Mouse (Mus musculus): ENCODE measurements around the gene Setd7. TPM values are rescaled to one million over a fixed set of nuclear protein-coding genes. Genes with fewer than 3 reads are reported as not detected.

The Setd7 gene
- total and polyA plus RNA-seq, 3 experiments, result 11.3 to 37.9 (median 15.3) TPM

DNA sequence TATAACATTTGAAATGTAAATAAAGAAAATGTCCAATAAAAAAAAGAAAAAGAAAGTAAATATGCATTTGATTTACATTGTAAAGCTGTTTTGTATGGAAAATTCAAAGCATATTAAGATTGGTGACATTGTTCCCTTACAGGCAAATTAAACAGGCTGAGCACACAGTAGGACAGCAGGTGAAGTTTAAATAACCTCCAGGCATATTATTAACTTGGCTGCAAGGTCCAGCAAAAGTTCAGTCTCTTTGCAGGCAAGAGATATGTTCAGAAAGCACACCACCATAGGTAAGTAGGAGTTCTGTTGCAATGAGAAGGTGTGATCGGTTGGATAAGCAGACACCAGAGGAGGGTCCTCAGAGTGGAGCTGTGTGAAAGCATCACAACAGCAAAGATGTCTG is 62.7 kb downstream of the Setd7 start:
- H3K27me3 ChIP-seq (ENCODE audit: control insufficient read depth in 1 of 2, insufficient read depth in 2 of 2, low read length in 2 of 2), result no peaks in the 10 kb centered on the region
- no peaks in the 10 kb centered on the region for H3K4me1 ChIP-seq (ENCODE audit: control insufficient read depth in 1 of 2, insufficient read depth in 2 of 2, low read length in 2 of 2)
- H3K9ac ChIP-seq (ENCODE audit: control insufficient read depth, low read depth, low read length, poor library complexity, severe bottlenecking), result no peak overlapping the region
- no peaks in the 10 kb centered on the region for H3K9me3 ChIP-seq (replicated peaks; ENCODE audit: insufficient read depth, low read length)
- no peak overlapping the region for H3K4me3 ChIP-seq (ENCODE audit: control insufficient read depth in 1 of 2, insufficient read depth in 1 of 2, low read depth in 2 of 2, low read length in 2 of 2)
- H3K79me2 ChIP-seq (ENCODE audit: control insufficient read depth, insufficient read depth, low read length, poor library complexity), result no peaks in the 10 kb centered on the region
- no peak for DNase-seq (ENCODE audit: low read depth, low spot score)
- no peak overlapping the region for H3K27ac ChIP-seq (ENCODE audit: control insufficient read depth, low read depth, low read length)
- H3K36me3 ChIP-seq (ENCODE audit: control insufficient read depth in 1 of 2, insufficient read depth in 2 of 2, low read length in 2 of 2), result peaks cover 0 to 4% of the 10 kb centered on the region in 2 experiments; a peak in 2 of 4 replicates
- no peak for TF ChIP-seq ZMIZ1 (IDR thresholded peaks at IDR 0.05; ENCODE audit: low read depth, low read length)
- no peak for TF ChIP-seq MXI1 (IDR thresholded peaks at IDR 0.05; ENCODE audit: low read depth, low read length)
- TF ChIP-seq CHD2 (IDR thresholded peaks at IDR 0.05; ENCODE audit: low read length), result no peak
- no peak for TF ChIP-seq EP300 (IDR thresholded peaks at IDR 0.05; ENCODE audit: low read depth in 1 of 2, low read length in 2 of 2)
- TF ChIP-seq ZKSCAN1 (IDR thresholded peaks at IDR 0.05; ENCODE audit: low read depth, low read length), result peak; percentile 74

DNA sequence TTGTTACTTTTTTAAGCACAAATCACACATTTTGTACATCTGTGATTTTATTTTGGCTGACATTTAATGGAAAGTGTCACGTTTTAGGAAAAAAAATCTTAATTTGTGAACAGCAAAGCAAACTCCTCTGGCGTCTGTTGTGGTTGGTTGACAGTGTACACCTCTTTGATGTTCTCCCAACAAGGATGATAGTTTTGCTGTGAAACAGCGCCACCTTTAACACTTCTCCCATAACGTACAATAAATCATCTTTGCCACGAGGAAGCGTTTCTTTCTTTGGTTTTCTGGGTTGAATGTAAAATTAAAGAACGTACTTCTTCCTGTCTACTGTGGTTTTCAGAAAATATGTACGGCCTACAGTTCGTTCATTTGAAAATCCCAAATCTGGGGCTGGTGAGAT is 65.0 kb downstream of the Setd7 start:
- H3K27ac ChIP-seq (ENCODE audit: control insufficient read depth, low read depth, low read length), result no peak overlapping the region
- no peaks in the 10 kb centered on the region for H3K27me3 ChIP-seq (ENCODE audit: control insufficient read depth in 1 of 2, insufficient read depth in 2 of 2, low read length in 2 of 2)
- no peak overlapping the region for H3K9ac ChIP-seq (ENCODE audit: control insufficient read depth, low read depth, low read length, poor library complexity, severe bottlenecking)
- no peak for DNase-seq (ENCODE audit: low read depth, low spot score)
- H3K9me3 ChIP-seq (replicated peaks; ENCODE audit: insufficient read depth, low read length), result no peaks in the 10 kb centered on the region
- TF ChIP-seq CTCF (IDR thresholded peaks at IDR 0.05 in 2 of 3, conservative IDR thresholded peaks at IDR 0.05 in 1 of 3; ENCODE audit: control insufficient read depth in 1 of 3, insufficient read depth in 1 of 3, low read depth in 2 of 3, low read length in 3 of 3, poor library complexity in 1 of 3, severe bottlenecking in 1 of 3) (peak in 1 of 3 experiments; percentile 10; a peak in 1 of 6 replicates), ZC3H11A (IDR thresholded peaks at IDR 0.05; ENCODE audit: low read depth, low read length) (no peak)
- H3K4me1 ChIP-seq (ENCODE audit: control insufficient read depth in 1 of 2, insufficient read depth in 2 of 2, low read length in 2 of 2), result no peaks in the 10 kb centered on the region
- peaks cover 0 to 4% of the 10 kb centered on the region in 2 experiments; a peak in 2 of 4 replicates for H3K36me3 ChIP-seq (ENCODE audit: control insufficient read depth in 1 of 2, insufficient read depth in 2 of 2, low read length in 2 of 2)
- H3K79me2 ChIP-seq (ENCODE audit: control insufficient read depth, insufficient read depth, low read length, poor library complexity), result no peaks in the 10 kb centered on the region; the same call in 1 of the 2 replicates
- H3K4me3 ChIP-seq (ENCODE audit: control insufficient read depth in 1 of 2, insufficient read depth in 1 of 2, low read depth in 2 of 2, low read length in 2 of 2), result no peak overlapping the region

DNA sequence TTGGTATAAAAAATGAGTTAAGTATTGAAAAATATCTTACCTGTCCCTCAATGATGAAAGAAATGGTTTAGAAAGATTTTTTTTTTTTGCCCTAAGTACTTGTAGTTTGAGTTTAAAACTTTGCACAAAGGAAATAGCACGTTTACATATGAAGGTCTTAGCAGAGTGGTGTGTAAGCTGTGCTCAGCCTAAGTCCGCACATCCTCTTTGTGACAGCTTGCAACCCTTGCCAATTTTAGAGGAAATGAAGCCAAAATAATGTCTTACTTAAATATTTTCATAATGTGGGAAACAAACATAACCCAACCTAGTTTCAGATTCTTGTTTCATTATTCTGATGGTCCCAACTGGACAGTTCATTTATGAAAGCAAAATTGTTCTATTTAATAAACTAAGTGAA is 66.2 kb downstream of the Setd7 start:
- Histone ChIP-seq H3K79me2 (ENCODE audit: control insufficient read depth, insufficient read depth, low read length, poor library complexity) (no peaks in the 10 kb centered on the region; the same call in 1 of the 2 replicates), H3K27me3 (ENCODE audit: control insufficient read depth in 1 of 2, insufficient read depth in 2 of 2, low read length in 2 of 2) (no peaks in the 10 kb centered on the region), H3K27ac (ENCODE audit: control insufficient read depth, low read depth, low read length) (no peak overlapping the region), H3K9ac (ENCODE audit: control insufficient read depth, low read depth, low read length, poor library complexity, severe bottlenecking) (no peak overlapping the region), H3K4me1 (ENCODE audit: control insufficient read depth in 1 of 2, insufficient read depth in 2 of 2, low read length in 2 of 2) (no peaks in the 10 kb centered on the region), H3K36me3 (ENCODE audit: control insufficient read depth in 1 of 2, insufficient read depth in 2 of 2, low read length in 2 of 2) (peaks cover 0 to 4% of the 10 kb centered on the region in 2 experiments; a peak in 2 of 4 replicates), H3K9me3 (replicated peaks; ENCODE audit: insufficient read depth, low read length) (no peaks in the 10 kb centered on the region), H3K4me3 (ENCODE audit: control insufficient read depth in 1 of 2, insufficient read depth in 1 of 2, low read depth in 2 of 2, low read length in 2 of 2) (no peak overlapping the region)
- DNase-seq (ENCODE audit: low read depth, low spot score), result no peak
- no peak for TF ChIP-seq KAT2A (conservative IDR thresholded peaks at IDR 0.05; ENCODE audit: low read depth, low read length)
- TF ChIP-seq TCF12 (IDR thresholded peaks at IDR 0.05; ENCODE audit: low read depth, low read length), result no peak
